Mouse (Mus musculus): ENCODE results near the gene Eps8. TPM values are rescaled to one million over a fixed set of nuclear protein-coding genes. Genes with fewer than 3 reads are reported as not detected.

Gene Eps8
- polyA plus RNA-seq, 1 experiment from 2014 or later: 2.5 TPM

DNA sequence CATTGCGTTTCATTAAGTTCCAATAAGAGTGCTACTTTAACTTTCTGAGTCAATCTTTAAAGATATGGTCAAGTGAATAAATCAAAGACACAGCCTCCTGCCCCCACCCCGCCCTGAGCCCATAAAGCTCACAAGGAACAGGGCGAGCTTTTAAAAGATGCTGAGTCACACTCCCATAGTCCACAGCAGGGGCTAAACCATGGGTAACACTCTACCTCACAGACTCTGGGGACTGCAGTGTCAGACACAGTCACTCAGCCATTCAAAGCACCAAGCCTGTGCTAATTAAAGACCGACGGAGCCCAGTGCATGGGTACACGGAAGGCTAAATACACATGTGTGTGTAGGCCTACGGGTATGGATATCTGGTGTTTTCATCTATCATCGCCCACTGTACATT, 151.2 kb downstream of the Eps8 start:
- H3K27me3 ChIP-seq (replicated peaks; ENCODE audit: control insufficient read depth, insufficient read depth, low read length): no peaks in the 10 kb centered on the region
- no peak for DNase-seq (ENCODE audit: low spot score)
- no peak overlapping the region for H3K4me3 ChIP-seq (ENCODE audit: low read depth, low read length)

DNA sequence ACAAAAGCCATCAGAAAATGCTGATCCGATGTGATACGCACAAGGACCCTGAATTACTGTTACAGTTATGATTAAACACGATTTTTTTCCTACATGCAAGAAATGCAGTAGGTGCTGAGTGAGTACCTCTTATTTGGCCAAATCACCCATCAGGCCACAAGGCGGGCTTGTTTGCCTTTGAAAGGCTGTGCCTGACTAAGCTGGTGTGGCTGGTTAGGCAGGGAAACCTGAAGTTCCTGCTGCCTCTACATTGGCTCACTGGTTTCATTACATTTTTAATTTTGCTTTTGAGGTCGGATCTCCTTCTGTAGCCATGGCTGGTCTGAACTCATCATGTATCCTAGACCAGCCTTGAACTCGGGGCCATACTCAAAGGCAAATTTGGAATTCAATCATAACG, 151.7 kb downstream of the Eps8 start:
- Histone ChIP-seq H3K4me3 (ENCODE audit: low read depth, low read length) (no peak overlapping the region), H3K4me1 (replicated peaks; ENCODE audit: control insufficient read depth, insufficient read depth, low read length) (no peaks in the 10 kb centered on the region), H3K9me3 (ENCODE audit: control insufficient read depth, low read length) (no peaks in the 10 kb centered on the region), H3K4me2 (no peak overlapping the region), H3K27me3 (replicated peaks; ENCODE audit: control insufficient read depth, insufficient read depth, low read length) (no peaks in the 10 kb centered on the region), H3K9ac (ENCODE audit: low read depth, low read length) (no peak overlapping the region), H3K27ac (ENCODE audit: low read depth, low read length) (no peak overlapping the region), H3K36me3 (ENCODE audit: control insufficient read depth, insufficient read depth, low read length) (no peaks in the 10 kb centered on the region)
- ATAC-seq (replicated peaks; ENCODE audit: low FRiP score) (no peak), DNase-seq (ENCODE audit: low spot score) (no peak)
- WGBS: 84% methylated on average over 7 of the region's 7 CpGs

More for the DNA sequence above, 151.2 kb downstream of the Eps8 start:
- H3K9me3 ChIP-seq (ENCODE audit: control insufficient read depth, low read length): no peaks in the 10 kb centered on the region
- H3K9ac ChIP-seq (ENCODE audit: low read depth, low read length): no peak overlapping the region
- no peak overlapping the region for H3K4me2 ChIP-seq
- no peak overlapping the region for H3K27ac ChIP-seq (ENCODE audit: low read depth, low read length)
- ATAC-seq (replicated peaks; ENCODE audit: low FRiP score): 0 out of 2 replicates have a peak, but pooled peaks have one; percentile 11
- H3K36me3 ChIP-seq (ENCODE audit: control insufficient read depth, insufficient read depth, low read length): no peaks in the 10 kb centered on the region
- 85% methylated on average over 8 of the region's 8 CpGs for WGBS
- H3K4me1 ChIP-seq (replicated peaks; ENCODE audit: control insufficient read depth, insufficient read depth, low read length): no peaks in the 10 kb centered on the region

DNA sequence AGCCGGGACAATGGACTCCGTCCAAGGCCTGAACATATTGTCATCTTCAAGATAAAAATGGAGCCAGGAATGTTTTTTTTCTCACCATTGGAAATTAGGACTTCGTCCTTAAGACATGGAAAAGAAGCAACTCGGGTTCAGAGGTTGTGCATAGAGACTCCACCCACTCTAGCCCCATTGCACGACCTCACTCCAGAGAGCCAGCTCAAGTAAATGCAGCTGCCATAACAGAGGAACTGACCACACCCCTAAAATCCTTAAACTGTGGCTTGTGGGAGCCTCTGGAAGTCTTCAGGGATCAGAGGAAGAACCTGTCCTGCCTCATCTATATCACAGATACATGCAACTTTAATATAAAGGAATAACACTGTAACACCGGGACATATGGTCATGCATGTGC, 155.9 kb downstream of the Eps8 start:
- H3K27me3 ChIP-seq (replicated peaks; ENCODE audit: control insufficient read depth, insufficient read depth, low read length): no peaks in the 10 kb centered on the region
- H3K36me3 ChIP-seq (ENCODE audit: control insufficient read depth, insufficient read depth, low read length): no peaks in the 10 kb centered on the region
- H3K9ac ChIP-seq (ENCODE audit: low read depth, low read length): no peak overlapping the region
- no peaks in the 10 kb centered on the region for H3K9me3 ChIP-seq (ENCODE audit: control insufficient read depth, low read length)
- H3K4me1 ChIP-seq (replicated peaks; ENCODE audit: control insufficient read depth, insufficient read depth, low read length): no peaks in the 10 kb centered on the region
- no peak overlapping the region for H3K4me2 ChIP-seq
- DNase-seq (ENCODE audit: low spot score) (no peak), ATAC-seq (replicated peaks; ENCODE audit: low FRiP score) (no peak)
- 79% methylated on average over 6 of the region's 6 CpGs for WGBS
- no peak overlapping the region for H3K4me3 ChIP-seq (ENCODE audit: low read depth, low read length)
- no peak overlapping the region for H3K27ac ChIP-seq (ENCODE audit: low read depth, low read length)

DNA sequence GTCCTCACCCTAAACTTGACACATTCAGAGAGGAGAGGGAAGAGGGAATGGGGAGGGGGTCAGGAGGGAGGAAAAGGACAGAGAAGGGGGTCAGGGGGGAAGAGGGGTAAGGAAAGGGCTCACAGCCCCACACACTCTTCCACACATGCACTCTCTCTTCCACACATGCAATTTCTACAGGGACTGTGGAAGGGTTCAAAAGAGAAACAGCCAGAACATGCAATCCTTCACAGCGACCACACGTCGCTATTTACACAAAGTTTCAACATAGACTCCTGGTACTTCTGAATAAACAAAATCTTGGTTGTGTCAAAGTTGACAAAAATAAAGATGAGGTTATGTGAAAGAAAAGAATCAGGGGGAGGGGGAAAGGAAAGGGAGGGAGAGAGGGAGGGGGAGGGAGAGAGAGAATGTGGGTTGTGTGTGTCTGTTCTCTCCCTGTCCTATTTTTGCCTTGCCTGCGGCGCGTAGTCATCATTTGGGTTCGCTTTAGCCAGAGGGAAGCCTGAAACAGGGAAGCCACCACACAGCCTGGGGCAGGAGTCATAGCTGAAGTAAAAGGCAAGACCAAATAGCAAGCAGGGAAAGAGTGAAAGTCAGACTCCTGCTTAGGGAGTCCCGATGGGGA, 157.4 kb downstream of the Eps8 start:
- ATAC-seq (replicated peaks; ENCODE audit: low FRiP score): no peak
- Histone ChIP-seq H3K4me2 (no peak overlapping the region), H3K4me1 (replicated peaks; ENCODE audit: control insufficient read depth, insufficient read depth, low read length) (no peaks in the 10 kb centered on the region), H3K36me3 (ENCODE audit: control insufficient read depth, insufficient read depth, low read length) (no peaks in the 10 kb centered on the region), H3K27me3 (replicated peaks; ENCODE audit: control insufficient read depth, insufficient read depth, low read length) (no peaks in the 10 kb centered on the region), H3K27ac (ENCODE audit: low read depth, low read length) (no peak overlapping the region), H3K4me3 (ENCODE audit: low read depth, low read length) (no peak overlapping the region), H3K9me3 (ENCODE audit: control insufficient read depth, low read length) (no peaks in the 10 kb centered on the region), H3K9ac (ENCODE audit: low read depth, low read length) (no peak overlapping the region)
- no peak for DNase-seq (ENCODE audit: low spot score)
- 92% methylated on average over 8 of the region's 8 CpGs for WGBS

DNA sequence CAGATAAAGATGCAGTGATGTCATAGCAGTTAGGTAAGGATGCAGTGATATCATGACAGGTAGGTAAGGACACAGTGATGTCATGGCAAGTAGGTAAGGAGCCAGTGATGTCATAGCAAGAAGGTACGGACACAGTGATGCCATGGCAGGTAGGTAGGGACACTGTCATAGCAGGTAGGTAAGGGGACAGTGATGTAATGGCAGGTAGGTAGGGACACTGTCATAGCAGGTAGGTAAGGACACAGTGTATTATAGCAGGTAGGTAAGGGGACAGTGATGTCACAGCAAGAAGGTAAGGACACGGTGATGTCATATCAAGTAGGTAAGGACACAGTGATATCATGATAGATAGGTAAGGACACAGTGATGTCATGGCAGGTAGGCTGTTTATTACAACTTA, 158.1 kb downstream of the Eps8 start:
- ATAC-seq (replicated peaks; ENCODE audit: low FRiP score) (no peak), DNase-seq (ENCODE audit: low spot score) (no peak)
- Histone ChIP-seq H3K27ac (ENCODE audit: low read depth, low read length) (no peak overlapping the region), H3K36me3 (ENCODE audit: control insufficient read depth, insufficient read depth, low read length) (no peaks in the 10 kb centered on the region), H3K9me3 (ENCODE audit: control insufficient read depth, low read length) (no peaks in the 10 kb centered on the region), H3K9ac (ENCODE audit: low read depth, low read length) (no peak overlapping the region), H3K4me1 (replicated peaks; ENCODE audit: control insufficient read depth, insufficient read depth, low read length) (no peaks in the 10 kb centered on the region), H3K4me2 (no peak overlapping the region), H3K27me3 (replicated peaks; ENCODE audit: control insufficient read depth, insufficient read depth, low read length) (no peaks in the 10 kb centered on the region), H3K4me3 (ENCODE audit: low read depth, low read length) (no peak overlapping the region)
- 93% methylated on average over 2 of the region's 2 CpGs for WGBS

DNA sequence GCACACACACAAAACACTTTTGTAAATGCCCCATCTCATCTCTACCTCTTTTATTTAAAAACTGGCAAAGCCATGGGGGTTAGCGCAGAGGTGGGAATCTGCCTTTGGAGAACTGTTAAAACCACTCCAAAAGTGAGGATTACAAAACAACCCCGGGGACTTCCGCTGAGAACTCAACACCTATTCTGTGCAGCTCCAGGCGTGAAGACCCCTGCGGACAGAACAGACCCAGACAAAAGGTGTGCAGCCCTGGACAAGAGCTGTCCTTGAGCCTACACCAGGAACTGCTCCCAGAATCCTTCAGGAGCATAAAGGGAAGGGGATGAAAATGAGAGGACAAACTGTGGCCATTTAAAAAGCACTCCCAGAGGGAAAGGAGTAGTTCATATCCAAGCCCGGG, 159.4 kb downstream of the Eps8 start:
- no peak overlapping the region for H3K9ac ChIP-seq (ENCODE audit: low read depth, low read length)
- H3K36me3 ChIP-seq (ENCODE audit: control insufficient read depth, insufficient read depth, low read length): no peaks in the 10 kb centered on the region
- no peaks in the 10 kb centered on the region for H3K27me3 ChIP-seq (replicated peaks; ENCODE audit: control insufficient read depth, insufficient read depth, low read length)
- WGBS: 78% methylated on average over 6 of the region's 6 CpGs
- no peak for DNase-seq (ENCODE audit: low spot score)
- no peaks in the 10 kb centered on the region for H3K4me1 ChIP-seq (replicated peaks; ENCODE audit: control insufficient read depth, insufficient read depth, low read length)
- H3K4me2 ChIP-seq: no peak overlapping the region
- no peak overlapping the region for H3K27ac ChIP-seq (ENCODE audit: low read depth, low read length)
- no peaks in the 10 kb centered on the region for H3K9me3 ChIP-seq (ENCODE audit: control insufficient read depth, low read length)
- H3K4me3 ChIP-seq (ENCODE audit: low read depth, low read length): no peak overlapping the region
- no peak for ATAC-seq (replicated peaks; ENCODE audit: low FRiP score)

DNA sequence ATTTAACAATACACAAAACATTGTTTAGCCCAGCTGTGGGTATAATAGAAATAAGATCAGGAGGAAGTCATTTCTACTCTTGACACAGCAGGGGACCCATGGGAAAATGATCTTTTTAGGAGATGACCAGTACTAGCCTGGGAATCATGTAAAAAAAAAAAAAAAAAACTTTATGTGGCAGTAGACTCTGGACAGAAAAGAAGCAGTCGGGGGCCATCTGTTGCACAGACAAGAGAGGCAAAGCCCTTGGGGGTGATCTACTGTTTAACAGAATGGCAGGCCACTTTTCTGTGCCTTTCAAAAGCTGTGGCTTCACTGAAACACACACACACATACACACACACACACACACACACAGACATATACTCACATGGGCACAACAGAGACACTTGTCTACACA, 159.9 kb downstream of the Eps8 start:
- Histone ChIP-seq H3K9ac (ENCODE audit: low read depth, low read length) (no peak overlapping the region), H3K4me3 (ENCODE audit: low read depth, low read length) (no peak overlapping the region), H3K27me3 (replicated peaks; ENCODE audit: control insufficient read depth, insufficient read depth, low read length) (no peaks in the 10 kb centered on the region), H3K27ac (ENCODE audit: low read depth, low read length) (no peak overlapping the region), H3K4me2 (no peak overlapping the region), H3K9me3 (ENCODE audit: control insufficient read depth, low read length) (no peaks in the 10 kb centered on the region), H3K4me1 (replicated peaks; ENCODE audit: control insufficient read depth, insufficient read depth, low read length) (no peaks in the 10 kb centered on the region), H3K36me3 (ENCODE audit: control insufficient read depth, insufficient read depth, low read length) (no peaks in the 10 kb centered on the region)
- ATAC-seq (replicated peaks; ENCODE audit: low FRiP score): no peak
- no peak for DNase-seq (ENCODE audit: low spot score)
- 95% methylated on average over 1 of the region's 1 CpGs for WGBS

DNA sequence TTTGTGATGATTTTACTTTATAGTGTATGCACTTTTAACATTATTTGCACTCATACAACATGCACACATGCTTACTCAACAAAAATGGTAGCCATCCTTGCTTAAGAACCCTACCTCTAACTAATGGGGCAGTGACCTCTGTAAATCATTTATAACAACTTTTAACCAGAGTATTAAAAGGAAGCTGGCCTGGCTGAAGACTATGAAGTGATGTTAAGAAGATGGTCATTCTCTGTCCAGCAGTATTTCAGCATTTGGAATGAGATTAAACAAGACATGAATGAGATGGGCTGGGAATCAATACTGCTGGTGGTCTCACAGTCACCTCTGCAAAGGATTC, 160.6 kb downstream of the Eps8 start:
- DNase-seq (ENCODE audit: low spot score): no peak
- H3K9me3 ChIP-seq (ENCODE audit: control insufficient read depth, low read length): no peaks in the 10 kb centered on the region
- ATAC-seq (replicated peaks; ENCODE audit: low FRiP score): no peak
- H3K4me3 ChIP-seq (ENCODE audit: low read depth, low read length): no peak overlapping the region
- no peaks in the 10 kb centered on the region for H3K4me1 ChIP-seq (replicated peaks; ENCODE audit: control insufficient read depth, insufficient read depth, low read length)
- no peaks in the 10 kb centered on the region for H3K27me3 ChIP-seq (replicated peaks; ENCODE audit: control insufficient read depth, insufficient read depth, low read length)
- no peaks in the 10 kb centered on the region for H3K36me3 ChIP-seq (ENCODE audit: control insufficient read depth, insufficient read depth, low read length)
- no peak overlapping the region for H3K9ac ChIP-seq (ENCODE audit: low read depth, low read length)
- no peak overlapping the region for H3K4me2 ChIP-seq
- no peak overlapping the region for H3K27ac ChIP-seq (ENCODE audit: low read depth, low read length)

DNA sequence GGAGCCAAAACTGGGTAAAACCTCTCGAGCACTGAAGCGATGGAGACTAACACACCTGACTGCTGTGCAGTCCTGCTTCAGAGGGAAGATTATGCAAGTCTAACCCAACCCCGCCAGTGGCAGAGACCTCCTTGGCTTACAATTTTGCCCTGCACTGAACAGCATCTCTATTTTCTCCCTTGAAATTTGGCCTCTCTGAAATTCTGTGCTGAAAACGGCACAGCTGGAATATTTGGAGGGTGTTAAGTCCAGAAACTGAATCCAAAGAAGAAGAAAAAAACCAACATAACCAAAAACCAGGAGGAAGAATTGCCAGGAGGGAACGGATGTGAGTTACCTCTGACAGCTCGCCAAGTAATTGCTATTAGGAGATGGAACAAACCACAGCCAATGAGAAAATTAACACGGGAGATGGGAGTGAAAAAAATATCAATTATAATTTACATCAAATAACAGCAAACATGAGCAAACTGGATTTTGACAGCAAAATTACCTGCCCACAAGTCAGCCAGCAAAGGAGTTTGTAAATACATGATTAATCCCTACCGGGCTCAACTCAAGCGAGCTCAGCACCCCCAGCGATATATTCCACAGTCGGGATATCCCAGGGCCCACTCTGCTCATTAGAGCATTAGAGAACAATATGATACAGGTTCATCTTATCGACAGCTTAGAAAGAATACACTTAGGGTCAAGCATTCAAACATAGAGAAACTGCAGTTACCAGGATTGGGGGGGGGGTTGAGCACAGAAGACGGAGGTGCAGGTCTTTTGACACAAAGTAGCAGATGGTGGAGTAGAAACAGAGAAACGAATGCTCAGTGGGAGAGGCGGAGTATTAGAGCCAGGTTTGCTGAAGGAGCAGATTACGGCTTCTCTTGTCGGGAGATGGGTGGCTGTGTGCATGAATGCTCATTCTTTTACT, 161.2 kb downstream of the Eps8 start:
- WGBS: 87% methylated on average over 17 of the region's 17 CpGs
- H3K9me3 ChIP-seq (ENCODE audit: control insufficient read depth, low read length): no peaks in the 10 kb centered on the region
- H3K27me3 ChIP-seq (replicated peaks; ENCODE audit: control insufficient read depth, insufficient read depth, low read length): no peaks in the 10 kb centered on the region
- H3K27ac ChIP-seq (ENCODE audit: low read depth, low read length): no peak overlapping the region
- DNase-seq (ENCODE audit: low spot score): no peak
- H3K36me3 ChIP-seq (ENCODE audit: control insufficient read depth, insufficient read depth, low read length): no peaks in the 10 kb centered on the region
- no peak overlapping the region for H3K4me3 ChIP-seq (ENCODE audit: low read depth, low read length)
- H3K4me1 ChIP-seq (replicated peaks; ENCODE audit: control insufficient read depth, insufficient read depth, low read length): no peaks in the 10 kb centered on the region
- ATAC-seq (replicated peaks; ENCODE audit: low FRiP score): no peak
- H3K4me2 ChIP-seq: no peak overlapping the region
- H3K9ac ChIP-seq (ENCODE audit: low read depth, low read length): no peak overlapping the region

All from liver, embryonic 11.5 days (tissue).